Mouse (Mus musculus) lung, postnatal 0 days (tissue): ENCODE data around the gene Olfr1341.

Experiments
- CTCF ChIP-seq: IDR thresholded peaks from 2 replicates; pipeline ENCODE4 v1.5.1; 2016; ENCODE audit warnings: antibody characterized with exemption, mild to moderate bottlenecking
- EP300 ChIP-seq: IDR thresholded peaks from 2 replicates; pipeline ENCODE4 v1.6.1; 2016; ENCODE audit warnings: antibody characterized with exemption, mild to moderate bottlenecking, control low read depth

GRCm38 (mm10) chr4:118731875-118732274, 28.6 kb downstream of the Olfr1341 start, which contains the start of gene Olfr1339:
- no peak for TF ChIP-seq CTCF
- no peak for TF ChIP-seq EP300
